Mouse (Mus musculus): ENCODE results near the gene Fadd.

The Fadd gene

DNA sequence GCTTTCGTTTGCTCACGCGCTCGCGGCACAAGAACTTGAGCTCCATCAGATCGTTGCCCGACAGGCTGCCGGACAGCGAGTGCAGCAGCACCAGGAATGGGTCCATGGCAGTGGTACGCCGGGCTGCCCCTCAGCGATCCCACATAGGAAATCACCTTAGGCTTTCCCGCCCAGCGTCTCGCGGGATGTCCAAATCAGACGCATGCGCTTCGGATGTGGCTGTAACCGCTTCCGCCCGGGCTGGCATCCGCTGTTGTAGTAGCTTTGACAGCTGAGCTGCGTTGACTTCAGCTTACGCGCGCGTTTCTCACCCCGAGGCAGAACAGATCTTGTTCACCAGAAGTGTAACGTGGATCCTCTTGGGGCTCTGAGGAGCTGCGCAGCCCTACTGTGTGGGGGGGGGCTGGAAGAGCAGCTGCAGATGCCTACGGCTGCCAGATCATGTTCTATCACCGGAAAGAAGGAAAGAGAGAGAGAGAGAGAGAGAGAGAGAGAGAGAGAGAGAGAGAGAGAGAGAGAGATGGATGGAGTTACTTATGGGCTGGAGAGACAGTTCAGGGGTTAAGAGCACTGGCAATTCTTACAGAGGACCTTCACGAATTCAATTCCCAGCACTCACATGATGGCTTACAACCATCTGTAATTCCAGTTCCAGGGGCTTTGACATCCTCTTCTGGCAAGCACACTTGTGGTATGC is at the start of gene Fadd:
TSS of gene Fadd (minus strand) at position 180 of the 697 bp plus-strand sequence.
- in situ Hi-C loops (cut with MboI, MseI) = no loop called here

DNA sequence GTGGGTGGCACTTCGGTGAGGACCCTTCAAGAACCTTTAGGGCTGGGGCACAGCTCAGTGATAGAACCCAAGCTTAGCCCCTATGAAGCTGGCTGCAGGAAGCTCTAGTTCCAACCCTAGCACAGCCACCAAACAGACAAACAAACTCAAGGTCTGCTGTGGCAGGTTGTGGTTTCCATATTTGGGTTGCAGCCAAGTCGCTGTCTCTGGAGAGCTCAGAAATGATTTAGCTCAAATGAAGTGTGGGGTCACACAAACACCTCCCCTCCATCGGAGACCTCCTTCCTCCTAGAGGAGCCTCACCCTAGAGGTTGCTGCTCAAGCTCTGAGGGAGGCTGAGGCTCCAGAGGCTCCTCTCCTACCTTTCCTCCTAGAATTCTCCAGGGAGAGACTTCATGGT is 48.4 kb upstream of the Fadd start:
- in situ Hi-C loops (cut with MboI, MseI) = loop anchor here (10.0 kb wide), 1 partner anchor 1226 kb away; no protein-coding TSS in a partner anchor

DNA sequence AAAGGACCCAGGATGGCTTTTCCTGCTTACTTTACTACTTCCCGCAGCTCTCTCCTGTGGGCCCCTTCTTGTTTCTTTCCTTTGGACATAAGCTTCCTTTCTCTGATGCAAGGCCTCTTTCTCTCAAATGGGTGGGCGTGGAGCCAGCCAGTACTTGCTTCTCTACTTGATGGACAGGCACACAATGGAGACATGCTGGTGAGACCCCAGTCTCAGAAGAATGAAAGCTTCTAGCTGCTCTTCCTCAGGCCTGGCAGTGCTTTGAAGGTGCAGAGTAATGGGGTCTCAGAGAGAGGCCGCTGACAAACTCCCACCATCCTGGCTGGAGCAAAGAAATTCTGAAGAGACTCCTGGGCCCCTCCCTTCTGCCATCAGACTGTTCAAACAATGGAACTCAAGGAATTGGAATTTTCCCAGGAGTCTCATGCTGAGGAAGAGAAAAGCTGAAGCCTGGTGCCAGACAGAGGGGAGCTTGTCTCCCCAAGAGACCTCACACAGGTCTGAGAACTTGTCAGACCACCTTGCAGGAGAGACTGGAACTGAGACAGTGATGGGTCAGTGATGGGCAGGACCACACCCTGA is 46.2 kb upstream of the Fadd start:
- in situ Hi-C loops (cut with MboI, MseI) = no loop called here

DNA sequence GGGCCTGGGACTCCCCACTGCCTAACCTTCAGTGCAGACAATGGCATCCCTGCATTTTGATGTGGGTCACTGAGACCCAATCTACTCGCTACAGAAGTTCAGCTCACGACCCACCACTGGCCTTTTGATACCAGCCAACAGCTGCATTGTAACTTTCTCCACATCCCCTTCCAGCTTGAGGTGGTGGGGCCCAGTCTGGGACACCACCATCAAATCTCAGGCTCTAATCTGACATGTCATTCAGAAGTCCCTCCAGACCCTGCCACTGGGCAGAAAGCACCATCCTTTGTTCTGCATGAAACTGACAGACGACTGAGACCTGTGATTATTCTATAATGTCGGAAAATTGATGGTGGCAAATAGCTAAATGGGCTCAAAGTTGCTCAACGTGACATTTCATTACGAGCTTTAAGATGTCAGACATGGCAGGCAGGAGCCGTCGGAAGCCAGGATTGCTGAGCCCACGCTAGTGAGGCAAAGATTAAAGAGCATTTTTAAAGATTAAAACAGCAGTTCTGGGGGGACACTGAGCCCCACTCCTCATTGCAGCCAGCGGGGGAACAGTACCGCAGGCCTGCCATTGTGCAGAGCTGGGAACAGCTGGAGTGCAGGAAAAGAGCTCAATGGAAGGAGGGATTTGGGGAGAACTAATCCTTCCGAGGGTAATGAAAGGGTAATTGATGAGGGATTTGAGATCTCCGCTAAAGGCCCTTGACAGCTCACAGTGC is 45.5 kb upstream of the Fadd start:
- in situ Hi-C loops (cut with MboI, MseI) = no loop called here

DNA sequence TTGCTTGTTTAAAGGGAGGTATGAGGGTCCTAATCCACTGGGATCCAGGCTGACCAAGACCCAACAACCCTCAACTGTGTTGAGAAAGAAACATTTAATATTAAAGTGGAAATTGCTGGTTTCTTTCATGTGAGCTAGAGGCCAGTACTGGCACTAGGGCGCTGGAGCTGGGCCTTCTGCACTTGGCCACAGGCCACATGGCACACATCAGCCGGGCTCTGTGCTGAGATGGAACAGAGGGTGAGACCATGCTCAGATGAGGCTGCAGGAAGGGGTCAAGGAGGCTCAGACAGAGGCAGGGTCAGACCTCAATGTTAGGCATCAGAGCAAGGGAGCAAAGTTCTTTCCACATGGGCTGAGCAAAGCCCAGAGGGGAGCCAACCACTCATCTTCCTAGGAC is 43.8 kb upstream of the Fadd start:
- in situ Hi-C loops (cut with MboI, MseI) = no loop called here

DNA sequence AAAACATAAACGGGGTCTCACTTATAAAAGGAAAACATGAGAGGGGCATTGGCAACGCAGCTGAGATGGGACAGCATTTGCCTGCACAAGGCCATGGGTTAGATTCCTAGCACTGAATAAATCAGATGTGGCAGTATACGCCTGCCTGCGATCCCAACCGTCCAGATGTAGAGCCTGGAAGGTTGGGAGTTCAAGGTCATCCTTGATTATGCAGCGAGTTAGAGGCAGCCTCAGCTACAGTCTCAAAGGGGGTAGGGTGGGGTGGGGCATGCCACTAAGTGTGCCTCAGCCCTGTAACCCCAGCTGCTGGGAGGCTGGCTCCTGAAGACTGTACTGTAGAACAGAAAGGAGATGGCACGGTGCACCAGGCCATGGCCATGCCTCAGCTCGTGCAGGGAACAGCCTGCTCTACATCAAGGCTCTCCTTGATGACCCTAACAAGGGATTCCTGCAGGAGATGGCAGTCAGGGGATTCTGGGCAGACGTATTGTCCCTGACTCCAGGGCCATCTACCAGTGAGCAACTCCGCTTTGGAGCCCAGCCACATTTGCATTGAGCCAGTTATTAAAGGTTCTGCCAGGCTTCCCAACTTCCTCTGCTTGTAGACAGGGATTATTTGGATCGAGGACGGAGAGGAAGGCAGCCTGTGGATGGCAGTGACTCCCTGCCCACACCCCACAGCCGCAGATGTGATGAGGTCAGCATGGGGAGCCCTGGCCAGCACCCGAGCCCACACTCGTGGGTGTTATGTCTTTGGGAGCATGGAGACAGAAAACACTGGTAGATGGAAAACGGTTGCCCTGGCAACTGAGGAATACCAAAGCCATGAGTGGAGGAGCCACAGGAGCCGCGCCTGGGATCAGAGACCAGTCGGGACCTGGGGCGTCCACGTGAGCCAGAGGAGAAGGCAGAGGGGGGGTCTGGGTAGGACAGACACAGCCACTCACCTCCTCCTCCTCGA is 38.7 kb upstream of the Fadd start:
- in situ Hi-C loops (cut with MboI, MseI) = no loop called here

DNA sequence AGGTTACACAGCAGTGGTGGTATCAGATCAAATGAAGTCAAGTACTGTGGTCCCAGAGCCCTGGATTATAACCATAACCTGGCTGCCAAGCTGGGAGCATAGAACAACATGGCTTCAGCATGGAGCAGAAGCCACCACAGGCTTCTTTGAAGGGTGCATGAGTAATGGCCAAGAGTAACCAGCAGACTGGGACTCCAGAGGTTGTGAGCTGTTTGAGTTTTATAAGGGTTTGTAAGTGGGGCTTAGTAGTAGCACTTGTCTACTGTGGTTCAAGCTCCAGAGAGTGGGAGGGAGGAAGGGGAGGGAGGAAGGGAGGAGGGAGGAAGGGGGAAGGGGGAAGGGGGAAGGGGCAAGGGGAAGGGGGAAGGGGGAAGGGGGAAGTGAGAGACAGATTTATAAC is 38.1 kb upstream of the Fadd start:
- in situ Hi-C loops (cut with MboI, MseI) = no loop called here

DNA sequence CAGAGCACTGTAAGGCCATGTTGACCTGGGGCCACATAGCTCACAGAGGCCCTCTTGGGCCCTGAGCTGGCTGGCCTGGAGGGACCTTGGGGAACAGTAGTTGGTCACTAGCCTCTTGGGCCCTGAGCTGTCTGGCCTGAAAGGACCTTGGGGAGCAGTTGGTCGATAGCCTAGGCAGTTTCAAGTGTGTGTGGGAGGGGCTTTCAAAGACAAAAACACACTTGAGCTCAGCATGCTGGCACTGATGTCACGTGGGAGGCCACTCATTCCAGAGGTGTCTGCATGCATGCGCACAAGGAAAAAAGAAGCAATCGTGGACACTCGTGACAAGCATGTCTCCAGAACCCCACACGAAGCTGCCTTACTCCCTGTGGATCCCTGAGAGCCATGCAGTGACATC is 33.1 kb upstream of the Fadd start:
- in situ Hi-C loops (cut with MboI, MseI) = no loop called here

DNA sequence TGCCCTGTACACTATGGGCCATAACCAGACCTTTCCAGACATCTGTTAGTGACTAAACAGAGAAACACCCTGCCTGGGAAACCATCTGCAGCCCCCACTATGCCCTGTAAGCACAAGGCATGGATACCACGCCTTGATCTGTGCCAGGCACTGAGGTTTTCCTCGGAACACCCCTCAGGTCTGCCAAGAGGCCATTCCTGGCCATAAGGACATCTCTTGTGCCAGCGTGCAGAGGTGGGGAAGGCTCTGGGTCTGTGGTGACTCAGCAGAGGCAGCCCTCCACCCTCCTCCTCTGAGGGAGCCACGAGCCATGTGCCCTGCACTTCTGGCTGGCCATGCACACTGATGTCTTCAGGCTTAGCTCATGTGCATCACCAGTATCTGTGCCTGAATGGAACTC is 30.6 kb upstream of the Fadd start:
- in situ Hi-C loops (cut with MboI, MseI) = no loop called here

DNA sequence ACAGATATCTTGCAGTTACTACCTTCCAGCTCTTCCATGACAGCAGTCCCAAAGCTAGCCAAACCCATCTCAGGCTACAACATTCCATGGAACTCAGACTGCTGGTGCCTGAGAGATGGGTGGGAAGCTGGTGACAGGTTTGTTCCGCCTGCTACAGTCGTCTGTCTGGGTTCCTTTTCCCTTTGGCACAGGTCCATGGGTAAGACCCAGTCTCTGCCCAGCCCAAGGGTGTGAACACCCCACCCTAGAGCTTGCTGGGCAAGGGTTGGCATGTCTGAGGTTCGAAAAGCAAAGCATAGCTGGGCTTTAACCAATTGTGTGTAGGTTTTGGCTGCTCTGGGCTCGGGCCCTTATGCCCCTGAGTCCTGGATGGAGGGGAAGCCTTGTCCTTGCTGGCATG is 30.1 kb upstream of the Fadd start:
- in situ Hi-C loops (cut with MboI, MseI) = no loop called here

DNA sequence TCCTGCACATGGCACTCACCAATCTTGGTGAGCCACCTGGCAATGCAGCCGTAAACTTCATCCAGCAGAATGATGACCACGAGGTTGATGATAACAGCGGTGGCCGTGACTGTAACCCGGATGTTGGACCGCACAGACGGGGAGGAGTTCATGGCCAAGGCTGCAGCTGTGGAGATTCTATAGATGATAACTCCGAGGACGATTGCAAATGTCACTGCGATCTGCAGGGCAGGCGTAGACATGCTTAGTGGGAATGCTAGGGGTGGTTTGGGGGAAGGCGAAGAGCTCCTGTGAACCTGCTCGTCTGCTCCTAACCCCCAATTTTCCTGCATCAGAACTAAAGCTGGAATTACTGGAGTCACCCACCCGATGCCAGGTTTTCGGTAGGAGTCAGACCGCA is 29.3 kb upstream of the Fadd start:
- in situ Hi-C loops (cut with MboI, MseI) = no loop called here

DNA sequence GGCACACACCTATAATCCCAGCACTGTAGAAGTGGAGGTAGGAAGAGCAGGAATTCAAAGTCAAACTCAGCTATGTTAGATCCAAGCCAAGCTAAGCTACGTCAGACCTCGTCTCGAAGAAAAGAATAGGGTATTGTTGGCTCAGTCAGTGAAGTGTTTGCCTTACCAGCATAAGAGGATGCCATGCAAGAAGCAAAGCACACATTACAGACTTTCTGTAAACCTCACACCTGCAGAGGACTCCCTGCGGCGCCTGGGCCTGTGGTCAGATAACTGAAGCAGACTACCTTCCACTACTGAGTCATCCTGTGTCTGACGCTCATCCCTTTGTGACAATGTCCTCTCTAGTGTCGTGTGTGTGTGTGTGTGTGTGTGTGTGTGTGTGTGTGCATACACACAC is 27.3 kb upstream of the Fadd start:
- in situ Hi-C loops (cut with MboI, MseI) = no loop called here

DNA sequence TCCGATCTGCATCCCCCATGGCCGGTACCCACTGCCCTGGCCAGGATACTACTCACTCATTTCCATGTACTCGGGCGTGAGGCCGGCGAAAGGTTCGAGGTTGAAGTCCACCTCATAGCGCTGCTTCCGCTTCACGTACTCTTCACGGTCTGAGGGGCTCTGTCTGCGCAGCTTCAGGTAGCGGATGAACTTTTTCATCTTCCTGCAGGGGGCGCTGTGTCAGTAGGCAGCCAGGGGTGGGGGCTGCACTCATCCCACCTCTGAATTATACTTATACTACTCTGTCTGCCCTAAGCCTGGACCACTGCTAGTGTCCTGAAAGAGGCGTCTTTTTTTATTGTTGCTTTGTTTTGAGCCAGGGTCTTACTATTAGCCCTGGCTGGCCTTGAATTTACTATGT is 25.6 kb upstream of the Fadd start:
- in situ Hi-C loops (cut with MboI, MseI) = no loop called here

DNA sequence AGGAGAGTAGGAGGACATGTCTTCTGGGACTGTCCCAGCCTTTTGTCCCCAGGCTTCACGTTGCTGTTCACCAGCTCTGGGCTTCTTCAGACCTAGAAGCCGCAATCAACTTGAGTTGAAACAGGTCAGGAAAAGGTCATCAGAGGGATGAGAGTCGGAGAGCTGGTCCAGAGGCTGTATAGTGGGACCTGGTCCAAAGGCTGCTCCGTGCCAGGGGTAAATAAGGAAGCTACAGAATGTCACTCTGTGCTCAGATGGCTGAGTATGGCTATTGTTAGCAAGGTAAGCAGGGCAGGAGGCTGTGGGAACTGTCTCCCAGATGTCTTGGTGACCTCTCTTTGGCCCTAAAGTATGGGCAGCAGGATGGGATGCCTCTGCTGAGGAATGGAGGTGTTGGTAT is 22.5 kb upstream of the Fadd start:
- in situ Hi-C loops (cut with MboI, MseI) = no loop called here

DNA sequence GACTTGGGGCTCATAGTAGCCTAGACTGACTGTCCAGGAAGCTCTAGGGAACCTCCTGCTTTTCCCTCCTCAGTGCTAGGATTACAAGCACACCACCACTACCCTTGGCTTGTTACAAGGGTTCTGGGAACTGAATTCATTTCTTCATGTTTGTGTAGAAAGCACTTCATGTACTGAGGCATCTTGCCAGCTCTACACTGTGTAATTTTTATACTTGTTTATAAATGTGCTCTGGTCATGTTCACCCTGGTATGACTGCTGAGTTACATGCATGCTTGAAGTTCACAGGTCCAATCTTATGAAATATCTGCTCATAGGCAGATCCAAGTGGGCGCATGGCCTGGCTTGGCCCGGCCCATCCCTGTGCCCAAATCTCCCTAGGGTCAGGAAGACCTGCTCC is 22.0 kb upstream of the Fadd start:
- in situ Hi-C loops (cut with MboI, MseI) = no loop called here

DNA sequence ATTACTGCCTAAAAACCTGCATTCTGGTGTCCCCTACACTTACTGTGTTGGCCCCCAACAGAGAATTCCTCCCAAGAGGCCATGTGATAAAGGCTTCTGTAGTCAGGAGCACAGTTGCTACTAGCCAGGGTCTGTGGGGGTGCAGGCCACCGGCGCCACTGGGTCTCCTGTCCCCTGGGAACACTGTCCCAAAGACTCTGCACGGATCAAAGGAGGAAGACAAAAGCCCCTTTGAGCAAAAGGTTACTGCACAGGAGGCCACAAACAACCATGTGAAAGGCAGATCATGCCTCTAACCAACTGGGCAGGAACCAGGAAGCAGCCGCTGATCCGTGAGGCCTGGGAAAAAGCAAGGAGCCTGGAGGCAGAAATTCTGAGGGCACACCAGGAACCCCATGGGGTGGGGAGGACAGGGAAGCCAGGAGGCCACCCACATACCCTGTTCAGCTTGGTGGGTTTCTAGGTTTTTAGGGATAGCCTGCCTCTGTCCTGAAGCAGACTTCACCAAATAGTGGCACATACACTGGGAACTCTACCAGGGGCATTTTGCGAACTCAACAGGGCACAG is 18.2 kb upstream of the Fadd start:
- in situ Hi-C loops (cut with MboI, MseI) = no loop called here

DNA sequence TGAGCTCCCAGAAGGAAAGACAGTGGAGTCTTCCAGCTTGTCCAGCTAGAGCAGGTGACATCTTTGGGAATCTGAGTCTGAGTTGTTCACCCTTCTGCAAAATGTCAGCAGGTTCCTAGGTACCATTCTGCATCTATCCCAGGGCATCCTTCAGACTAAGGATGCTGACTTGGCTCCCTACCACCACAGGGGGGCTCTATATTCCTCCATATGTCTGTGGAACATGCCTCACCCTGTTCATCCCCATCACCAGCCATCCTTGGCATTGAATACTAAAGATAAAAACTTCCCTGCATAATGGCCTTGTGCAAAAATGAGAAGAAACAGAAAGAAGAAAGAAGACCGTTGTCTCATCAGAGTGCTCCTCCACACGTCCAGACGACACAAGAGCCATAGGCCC is 7.2 kb upstream of the Fadd start:
- in situ Hi-C loops (cut with MboI, MseI) = no loop called here

DNA sequence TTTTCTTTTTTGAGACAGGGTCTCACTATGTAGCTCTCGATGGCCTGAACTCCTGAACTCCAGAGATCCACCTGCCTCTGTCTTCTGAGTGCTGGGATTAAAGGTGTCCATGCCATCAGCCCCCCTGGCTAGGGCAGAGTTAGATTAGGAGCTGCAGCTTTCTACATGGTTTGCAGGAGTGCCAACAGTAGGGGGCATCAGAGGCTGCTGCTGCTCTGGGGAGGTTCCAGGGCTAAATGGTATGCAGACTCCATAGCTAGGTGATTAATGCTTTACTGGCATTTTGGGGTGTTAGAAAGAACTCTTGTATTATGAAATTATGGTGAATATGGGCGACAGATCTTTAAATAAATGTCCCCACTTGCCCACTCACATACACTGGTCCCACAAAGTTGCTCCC is 5.0 kb upstream of the Fadd start:
- in situ Hi-C loops (cut with MboI, MseI) = no loop called here

DNA sequence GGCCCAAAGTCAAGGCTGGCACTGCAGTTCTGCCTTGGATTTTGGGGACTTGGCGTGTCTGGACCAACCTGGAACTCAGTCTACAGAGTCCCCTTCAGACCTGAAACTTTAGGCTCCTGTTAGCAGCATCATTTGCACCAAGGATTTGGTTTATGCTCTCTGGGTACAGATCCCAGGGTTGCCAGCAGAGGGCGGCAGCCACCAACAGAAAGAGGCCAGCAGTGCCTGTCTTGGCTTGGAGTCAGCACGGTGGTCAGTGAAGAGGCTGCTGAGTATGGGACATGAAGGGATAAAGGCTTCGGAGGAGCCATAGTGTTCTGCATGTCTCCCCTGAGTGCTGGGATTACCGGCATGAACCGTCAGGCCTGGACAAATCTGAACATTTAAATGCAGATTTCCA is 3.4 kb upstream of the Fadd start:
- in situ Hi-C loops (cut with MboI, MseI) = no loop called here

DNA sequence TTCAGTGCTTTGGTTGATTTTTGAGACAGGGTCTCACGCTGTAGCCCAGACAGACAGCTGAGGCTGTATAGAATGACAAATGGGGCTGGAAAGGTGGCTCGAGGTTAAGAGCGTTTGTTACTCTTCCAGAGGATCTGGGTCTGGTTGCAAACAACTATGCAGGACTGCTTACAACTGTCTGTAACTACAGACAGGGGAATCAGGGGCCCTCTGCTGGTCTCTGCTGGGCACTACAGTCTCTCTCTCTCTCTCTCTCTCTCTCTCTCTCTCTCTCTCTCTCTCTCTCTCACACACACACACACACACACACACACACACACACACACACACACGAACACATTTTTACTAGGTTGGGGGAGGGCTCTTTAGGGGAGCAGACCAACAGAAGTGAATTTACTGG is 1.4 kb upstream of the Fadd start:
- in situ Hi-C loops (cut with MboI, MseI) = no loop called here

DNA sequence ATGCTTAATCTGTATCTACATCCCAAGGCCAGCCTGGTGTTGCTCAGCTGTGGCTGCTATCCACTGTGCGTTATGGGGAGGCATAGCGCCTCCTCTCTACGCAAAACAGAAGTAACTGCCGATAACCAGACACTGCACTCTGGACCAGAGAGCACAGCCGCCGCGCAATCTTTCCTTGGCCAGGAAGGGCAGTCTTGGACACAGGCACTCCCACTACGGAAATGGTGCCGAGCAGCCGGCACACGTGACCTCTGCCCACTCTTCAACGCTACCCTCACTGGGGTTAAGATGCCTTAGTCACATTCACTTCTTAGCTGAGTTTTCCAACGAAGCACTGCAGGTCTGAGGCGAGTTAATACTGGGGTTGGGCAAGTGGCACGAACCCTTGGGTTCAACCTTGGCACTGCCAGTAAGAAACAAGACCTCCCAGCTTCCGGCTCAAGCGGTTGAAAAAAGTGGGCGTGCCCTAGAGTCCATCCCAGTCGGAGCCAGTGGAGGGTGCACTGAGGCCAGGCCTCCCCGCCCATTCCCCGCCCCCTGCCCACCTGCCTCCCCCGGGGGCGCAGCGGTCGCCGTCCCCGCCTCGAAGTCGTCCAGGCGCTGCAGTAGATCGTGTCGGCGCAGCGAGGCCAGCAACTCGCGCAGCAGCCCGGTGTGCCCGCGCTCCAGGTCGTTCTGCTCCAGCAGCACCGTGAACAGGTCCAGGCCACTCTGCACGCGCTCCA is 542 bp downstream of the Fadd start:
- in situ Hi-C loops (cut with MboI, MseI) = no loop called here
